Comparison of ENCODE assay signal across 15 mouse cellular contexts in genomic region chr17:9885110-9885509, GRCm38 (mm10).
A peak's percentile ranks its signal among the peaks of the same experiment; 100 is the strongest.
DNase-seq lines count a peak whose midpoint lies in the region; ATAC-seq lines count a peak whose summit lies in the region.
"Had no signal": no experiment of that assay in that cellular context is flagged by ENCODE, and none has a peak within 500 bp of the region (broad histone marks: within the 10 kb centered on the region; RNA-seq: fewer than 3 reads in every experiment).

No protein-coding gene starts in this region.

- peak; percentile 24 for DNase-seq in brain, adult 2 months (ENCODE audit: low read depth, low spot score)
- no peak for DNase-seq in hindbrain, embryonic 10.5 days (ENCODE audit: low spot score)
- DNase-seq in mesoderm, embryonic 11.5 days (ENCODE audit: low read depth, low spot score), result peak; percentile 47
- no peak for DNase-seq in right cerebral cortex, postnatal 14 days
- no peak for DNase-seq in gastrocnemius, postnatal 14 days
- DNase-seq in adrenal gland, postnatal 14 days, result no peak
- DNase-seq: cerebellum, adult 9-11 months; kidney, adult 8-10 months; lung, postnatal 14 days; retina, postnatal 1 day; spleen, adult 18-20 months had no signal

- WGBS in kidney, embryonic 15.5 days, result 25% methylated on average over 7 of the region's 7 CpGs
- 21% methylated on average over 7 of the region's 7 CpGs for WGBS in kidney, embryonic 16.5 days
- WGBS in hindbrain, embryonic 10.5 days, result 75% methylated on average over 7 of the region's 7 CpGs

- no peak for ATAC-seq in kidney, embryonic 15.5 days (replicated peaks; ENCODE audit: low FRiP score)
- no peak for ATAC-seq in kidney, embryonic 16.5 days (ENCODE audit: low FRiP score, low TSS enrichment)

- intact Hi-C loops in gastrocnemius, postnatal 14 days (cut with DNase I; ENCODE audit: low total_unique reads), result no loop called here

- no peak overlapping the region for H3K4me3 ChIP-seq in kidney, embryonic 15.5 days (replicated peaks)
- no peak overlapping the region for H3K4me3 ChIP-seq in kidney, embryonic 16.5 days (ENCODE audit: low read length)
- no peak overlapping the region for H3K4me3 ChIP-seq in hindbrain, embryonic 10.5 days

- H3K4me1 ChIP-seq in kidney, embryonic 15.5 days, result peaks cover 6% of the 10 kb centered on the region
- peaks cover 6% of the 10 kb centered on the region; the same call in 1 of the 2 replicates for H3K4me1 ChIP-seq in kidney, embryonic 16.5 days (ENCODE audit: insufficient read depth, low read length)
- H3K4me1 ChIP-seq in hindbrain, embryonic 10.5 days (replicated peaks), result peaks cover 56% of the 10 kb centered on the region

- 0 out of 2 replicates have a peak overlapping the region, but pooled peaks have one; percentile 4 for H3K4me2 ChIP-seq in kidney, embryonic 15.5 days
- H3K4me2 ChIP-seq in kidney, embryonic 16.5 days (replicated peaks; ENCODE audit: low read depth, low read length), result no peak overlapping the region

- H3K27me3 ChIP-seq in kidney, embryonic 15.5 days, result no peaks in the 10 kb centered on the region
- no peaks in the 10 kb centered on the region for H3K27me3 ChIP-seq in kidney, embryonic 16.5 days (ENCODE audit: insufficient read depth, low read length)
- H3K27me3 ChIP-seq in hindbrain, embryonic 10.5 days (ENCODE audit: insufficient read depth, poor library complexity, severe bottlenecking), result no peaks in the 10 kb centered on the region

- no peak overlapping the region for H3K27ac ChIP-seq in kidney, embryonic 15.5 days
- no peak overlapping the region for H3K27ac ChIP-seq in kidney, embryonic 16.5 days (ENCODE audit: low read length)
- peak overlapping the region; percentile 56; the same call in 1 of the 2 replicates for H3K27ac ChIP-seq in hindbrain, embryonic 10.5 days
- H3K27ac ChIP-seq: liver, embryonic 14.5 days; stomach, postnatal 0 days had no signal

- H3K9me3 ChIP-seq in kidney, embryonic 15.5 days (replicated peaks), result no peaks in the 10 kb centered on the region
- H3K9me3 ChIP-seq in kidney, embryonic 16.5 days (ENCODE audit: low read length), result no peaks in the 10 kb centered on the region
- H3K9me3 ChIP-seq in hindbrain, embryonic 10.5 days, result no peaks in the 10 kb centered on the region

- no peaks in the 10 kb centered on the region for H3K36me3 ChIP-seq in kidney, embryonic 15.5 days
- no peaks in the 10 kb centered on the region for H3K36me3 ChIP-seq in kidney, embryonic 16.5 days (ENCODE audit: insufficient read depth, low read length)
- no peaks in the 10 kb centered on the region for H3K36me3 ChIP-seq in hindbrain, embryonic 10.5 days

- H3K9ac ChIP-seq in kidney, embryonic 15.5 days, result no peak overlapping the region
- H3K9ac ChIP-seq in kidney, embryonic 16.5 days (replicated peaks; ENCODE audit: low read length), result no peak overlapping the region
- H3K9ac ChIP-seq: liver, embryonic 14.5 days had no signal

Comparison
In these comparisons a context has a peak if more than half of its experiments do, and no peak if none do; other contexts are left out.
1. DNase-seq: peak in brain, adult 2 months (single experiment) and mesoderm, embryonic 11.5 days (single experiment); none in hindbrain, embryonic 10.5 days (single experiment), right cerebral cortex, postnatal 14 days (single experiment), gastrocnemius, postnatal 14 days (single experiment) and adrenal gland, postnatal 14 days (single experiment).